16 mouse cellular contexts compared by ENCODE assay signal in genomic region chr5:80488332-80488731, GRCm38 (mm10).
"Had no signal": no experiment of that assay in that cellular context is flagged by ENCODE, and none has a peak within 500 bp of the region (broad histone marks: within the 10 kb centered on the region; RNA-seq: fewer than 3 reads in every experiment).

No protein-coding gene starts in this region.

- DNase-seq: retina, postnatal 1 day; right cerebral cortex, adult 18-20 months; right cerebral cortex, postnatal 14 days; right cerebral cortex, postnatal 25 days; right cerebral cortex, postnatal 4 days; spleen, adult 18-20 months; thymus, adult 18-20 months; thymus, adult 2 months; thymus, postnatal 14 days; thymus, postnatal 25 days; thymus, postnatal 36 days; thymus, postnatal 4 days had no signal

- H3K4me1 ChIP-seq: neural tube, embryonic 13.5 days; neural tube, embryonic 15.5 days; stomach, embryonic 15.5 days had no signal

- H3K27ac ChIP-seq: neural tube, embryonic 13.5 days; neural tube, embryonic 15.5 days; stomach, embryonic 15.5 days; stomach, postnatal 0 days had no signal

- H3K27me3 ChIP-seq: neural tube, embryonic 13.5 days; neural tube, embryonic 15.5 days; stomach, embryonic 15.5 days had no signal

- H3K9me3 ChIP-seq: neural tube, embryonic 13.5 days; neural tube, embryonic 15.5 days; stomach, embryonic 15.5 days had no signal

- H3K4me2 ChIP-seq: neural tube, embryonic 13.5 days; neural tube, embryonic 15.5 days; stomach, embryonic 15.5 days had no signal

- H3K36me3 ChIP-seq: neural tube, embryonic 13.5 days; neural tube, embryonic 15.5 days; stomach, embryonic 15.5 days had no signal

- H3K4me3 ChIP-seq: neural tube, embryonic 13.5 days; neural tube, embryonic 15.5 days; stomach, embryonic 15.5 days had no signal

- H3K9ac ChIP-seq: neural tube, embryonic 13.5 days; neural tube, embryonic 15.5 days; stomach, embryonic 15.5 days had no signal
